Mouse (Mus musculus): Measurements from ENCODE around the gene Tspan32.

DNA sequence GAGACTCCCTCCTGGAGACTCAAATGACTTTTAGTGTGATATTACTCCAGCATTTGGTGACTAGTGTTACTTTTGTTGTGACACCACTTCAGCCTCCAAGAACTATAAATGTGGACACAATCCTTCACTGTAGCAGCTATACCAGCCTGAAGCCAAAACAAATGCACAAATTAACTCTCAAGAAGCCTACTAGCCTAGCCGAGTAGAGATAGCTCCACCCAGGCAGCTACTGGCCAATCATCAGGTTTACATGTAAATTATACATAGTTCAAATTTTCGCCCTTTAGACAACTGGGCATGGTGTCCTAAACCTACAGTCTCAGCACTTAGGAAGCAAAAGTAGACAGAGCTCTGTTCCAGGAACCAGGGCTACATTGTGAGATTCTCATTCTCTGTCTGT, 46.5 kb downstream of the Tspan32 start:
- TF ChIP-seq CTCF (IDR thresholded peaks at IDR 0.05; ENCODE audit: low read depth) = no peak
- 0 out of 2 replicates have a peak, but pooled peaks have one; percentile 24 for TF ChIP-seq EP300 (IDR thresholded peaks at IDR 0.05; ENCODE audit: low read depth)
